Mouse (Mus musculus): ENCODE measurements around the gene Fbp2.

DNA sequence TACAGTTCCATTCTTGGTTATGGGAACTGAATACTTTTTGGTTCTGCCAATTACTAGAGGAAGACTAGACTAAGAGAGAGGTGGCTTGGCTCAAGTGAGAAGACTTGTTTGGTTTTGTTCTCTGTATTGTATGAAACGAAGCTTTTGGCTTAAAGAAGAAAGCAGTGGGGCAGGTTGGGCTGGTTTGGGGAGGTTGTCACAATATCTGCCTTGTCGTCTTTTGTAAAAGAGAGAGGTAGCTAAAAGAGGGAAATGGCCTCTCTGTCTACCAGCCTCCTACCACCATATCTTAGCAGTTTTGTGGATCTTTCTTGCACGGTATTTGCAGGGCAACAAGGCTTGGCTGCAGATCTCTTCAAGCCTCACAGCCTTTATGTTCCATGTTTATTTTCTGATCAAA lies 14.0 kb upstream of the Fbp2 start:
- TF ChIP-seq POLR2A (IDR thresholded peaks at IDR 0.05; ENCODE audit: extremely low read depth, insufficient read depth, low read length): no peak
- TF ChIP-seq CTCF (IDR thresholded peaks at IDR 0.05; ENCODE audit: extremely low read depth, insufficient read depth, low read length): no peak

Data from cortical plate, adult 2 months (tissue).